Mouse (Mus musculus): ENCODE measurements around the gene Ltv1. TPM values are rescaled to one million over a fixed set of nuclear protein-coding genes. Genes with fewer than 3 reads are reported as not detected.
"Not testable (repeated sequence)": the region's sequence is repeated elsewhere in the genome, so short reads cannot be mapped to it uniquely, and the experiment has no call there.

The Ltv1 gene
- total RNA-seq, 2 experiments from 2014 or later, result 18.5 to 23.1 TPM

DNA sequence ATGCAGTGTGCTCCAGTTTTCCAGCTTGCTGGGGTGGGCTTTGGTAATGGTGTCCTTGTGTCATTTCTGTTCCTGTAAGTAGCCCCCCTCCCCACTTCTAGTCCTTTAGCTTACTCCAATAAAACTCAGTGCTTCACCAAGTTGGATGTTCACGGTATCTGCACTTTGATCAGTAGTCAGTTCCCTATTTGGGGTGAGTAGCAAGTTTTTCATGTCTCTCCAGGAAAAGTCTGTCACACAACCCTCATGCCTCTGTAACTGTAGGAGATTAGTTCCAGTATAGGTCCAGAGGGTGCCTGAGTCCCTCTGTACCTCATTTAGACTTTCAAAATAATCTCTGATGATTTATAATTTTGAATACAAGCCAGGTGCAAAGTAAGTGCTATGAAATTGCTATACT, 6.3 kb upstream of the Ltv1 start:
- DNase-seq (ENCODE audit: low spot score in 2 of 2), result no peak
- intact Hi-C loops (cut with DNase I), result no loop called here

DNA sequence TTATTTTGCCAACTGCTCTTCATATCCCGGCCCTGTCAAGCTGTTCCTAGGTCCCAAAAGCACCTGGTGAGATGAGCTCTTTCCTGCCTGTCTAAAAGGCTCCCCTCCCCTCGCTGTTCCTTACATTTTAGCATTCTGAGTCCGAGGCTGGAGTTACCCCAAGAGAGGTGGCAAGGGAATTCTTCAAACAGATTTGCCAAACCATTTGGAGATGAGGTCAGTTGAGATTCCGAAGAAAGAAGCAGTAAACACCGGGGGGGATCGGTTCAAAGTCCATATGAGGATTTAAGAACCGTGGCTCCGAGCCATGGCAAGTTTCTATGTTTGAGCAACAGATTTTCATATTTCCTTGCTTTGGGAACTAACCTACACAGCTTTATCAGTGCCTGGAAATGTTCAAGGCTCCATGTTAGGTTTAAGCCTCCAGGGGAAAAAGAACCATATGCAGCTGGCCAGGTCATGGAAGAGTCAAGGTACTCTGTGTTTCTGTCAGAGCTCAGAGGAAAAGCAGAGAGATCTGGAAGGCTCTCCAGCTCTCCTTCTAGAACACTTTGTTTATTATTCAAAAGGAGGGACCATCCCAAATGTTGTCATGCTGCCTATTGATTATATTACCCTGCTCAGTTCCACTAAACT, 4.0 kb upstream of the Ltv1 start:
- intact Hi-C loops (cut with DNase I), result no loop called here
- no peak for DNase-seq (ENCODE audit: low spot score in 2 of 2)

DNA sequence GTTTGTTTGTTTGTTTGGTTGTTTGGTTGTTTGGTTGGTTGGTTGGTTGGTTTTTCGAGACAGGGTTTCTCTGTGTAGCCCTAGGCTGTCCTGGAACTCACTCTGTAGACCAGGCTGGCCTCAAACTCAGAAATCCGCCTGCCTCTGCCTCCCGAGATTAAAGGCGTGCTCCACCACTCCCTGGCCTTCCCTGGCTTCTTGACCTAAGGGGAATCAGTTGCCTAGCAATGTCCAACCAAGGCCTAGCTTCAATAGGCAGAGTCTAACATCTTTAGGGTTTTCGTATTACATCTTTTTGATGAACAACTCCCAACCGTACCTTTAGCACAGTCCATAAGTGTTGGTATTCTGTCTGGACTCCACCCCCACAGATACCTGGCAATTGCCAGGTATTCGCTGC, 528 bp upstream of the Ltv1 start:
- intact Hi-C loops (cut with DNase I); DNase-seq (ENCODE audit: low spot score in 2 of 2): not testable (repeated sequence)

DNA sequence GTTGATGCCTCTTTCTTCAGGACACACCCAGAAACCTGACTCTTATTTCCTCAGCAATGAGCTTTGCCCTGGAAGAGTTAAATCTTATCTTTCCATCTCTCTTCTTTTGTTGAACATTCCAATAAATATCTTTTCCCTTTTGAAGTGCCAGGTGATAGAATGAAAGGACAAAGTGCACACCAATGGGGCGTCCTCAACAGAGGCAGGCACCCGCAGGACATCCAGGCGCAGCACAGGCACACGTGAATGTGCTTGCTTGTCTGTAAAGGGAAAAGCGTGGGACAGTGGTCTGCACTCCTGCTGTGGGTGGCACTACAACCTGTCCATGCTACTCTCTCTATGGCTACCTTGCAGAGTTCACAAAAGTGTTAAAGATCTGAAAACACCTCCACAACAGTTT, 3.1 kb downstream of the Ltv1 start:
- intact Hi-C loops (cut with DNase I), result no loop called here
- DNase-seq (ENCODE audit: low spot score in 2 of 2), result no peak

DNA sequence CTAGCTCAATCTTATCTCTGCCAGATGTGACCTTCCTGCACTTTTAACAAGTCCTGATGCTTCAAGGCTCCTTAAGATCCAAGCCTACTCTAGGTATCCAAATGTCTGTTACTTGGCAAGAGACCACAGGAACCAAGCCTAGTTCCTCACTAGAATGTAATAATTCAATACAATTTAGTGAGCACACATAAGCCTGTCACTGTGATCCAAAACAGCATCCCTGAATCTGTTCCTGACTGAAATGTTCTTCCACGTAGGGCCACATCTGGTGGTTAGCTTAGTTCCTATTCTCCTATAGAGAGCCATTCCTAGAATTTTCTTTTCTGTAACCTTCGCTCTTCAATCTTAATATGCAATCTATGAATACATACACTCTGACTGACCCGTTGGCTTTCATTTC, 6.2 kb downstream of the Ltv1 start:
- DNase-seq (ENCODE audit: low spot score in 2 of 2), result no peak
- intact Hi-C loops (cut with DNase I), result no loop called here

DNA sequence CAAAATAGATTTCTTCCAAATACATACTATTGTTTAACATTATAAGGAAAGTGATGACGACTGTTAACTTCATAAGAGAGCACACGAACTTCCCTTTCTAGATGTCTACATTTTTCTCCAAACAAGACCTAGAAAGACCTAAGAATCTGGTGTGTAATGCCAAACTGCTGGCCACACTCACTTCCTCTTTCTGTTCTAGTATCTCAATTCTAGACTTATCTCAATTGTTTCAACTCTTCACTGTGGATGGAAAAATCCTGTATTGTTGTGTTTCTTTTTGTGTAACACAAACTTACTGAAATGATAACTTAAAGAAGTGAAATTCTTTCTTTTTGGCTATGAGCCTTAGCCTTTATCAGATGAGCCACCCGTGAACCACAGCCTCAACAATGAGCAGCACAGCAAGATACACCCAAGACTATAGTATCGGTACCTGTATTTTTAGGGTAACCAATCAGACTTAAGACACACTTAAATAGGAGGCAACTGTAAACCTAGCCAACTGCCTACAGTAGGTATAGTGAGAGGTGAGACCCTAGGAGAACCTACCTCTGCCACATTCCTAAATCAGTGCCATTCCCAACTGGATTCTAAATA, 8.7 kb downstream of the Ltv1 start:
- intact Hi-C loops (cut with DNase I), result no loop called here
- no peak for DNase-seq (ENCODE audit: low spot score in 2 of 2)

DNA sequence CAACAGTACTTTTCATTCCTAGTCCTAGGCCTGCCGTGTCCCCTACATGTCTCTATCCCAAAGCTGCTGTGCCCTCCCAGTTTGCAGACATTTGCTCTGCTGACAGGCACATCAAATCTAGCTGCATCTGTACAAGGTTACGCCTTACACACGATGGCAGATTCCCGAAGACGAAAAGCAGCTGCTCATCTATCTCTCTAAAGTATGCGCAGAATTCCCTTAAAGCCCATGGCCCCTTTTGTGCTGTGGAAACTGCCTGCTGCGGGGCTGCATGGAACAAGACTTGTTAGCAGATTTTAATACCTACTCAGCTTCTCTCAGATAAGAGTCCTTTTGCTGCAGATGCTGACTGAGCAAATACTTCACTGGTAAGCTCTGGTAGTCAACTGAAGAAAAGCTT, 12.8 kb downstream of the Ltv1 start:
- no peak for DNase-seq (ENCODE audit: low spot score in 2 of 2)
- intact Hi-C loops (cut with DNase I), result no loop called here

DNA sequence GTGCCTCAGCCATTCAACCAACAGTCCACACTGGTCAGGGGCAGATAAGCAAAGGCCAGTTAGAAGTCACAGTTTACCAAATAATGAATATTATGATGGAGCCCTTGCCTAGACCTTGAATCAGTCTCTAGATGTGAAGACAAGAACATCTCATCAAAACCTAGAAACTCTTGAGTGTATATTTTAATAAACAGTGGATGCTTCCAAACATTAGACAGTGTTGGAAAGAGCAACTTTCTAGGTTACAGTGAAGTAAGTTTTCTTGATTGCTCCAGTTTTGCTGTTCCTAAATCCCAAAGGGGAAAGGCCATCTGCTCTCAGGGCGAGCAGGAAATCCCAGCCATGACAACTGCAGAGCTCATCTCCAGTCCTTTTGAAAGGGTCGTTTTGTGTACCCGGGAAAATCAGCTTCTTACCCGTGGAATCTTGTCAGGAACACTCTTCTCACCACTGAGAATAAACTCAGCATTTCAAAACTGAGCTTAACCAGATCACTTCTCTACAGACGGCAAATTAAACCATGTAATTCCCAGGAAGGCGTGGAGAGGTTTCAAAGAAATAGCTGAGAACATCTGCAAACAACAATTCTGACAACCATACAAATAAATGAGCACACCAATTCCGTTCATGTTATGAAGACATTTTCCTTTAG, 14.9 kb downstream of the Ltv1 start, which contains the start of gene Zc2hc1b:
Gene Zc2hc1b (minus strand): TSS at position 51 of the 652 bp plus-strand sequence.
- intact Hi-C loops (cut with DNase I), result no loop called here
- no peak for DNase-seq (ENCODE audit: low spot score in 2 of 2)

DNA sequence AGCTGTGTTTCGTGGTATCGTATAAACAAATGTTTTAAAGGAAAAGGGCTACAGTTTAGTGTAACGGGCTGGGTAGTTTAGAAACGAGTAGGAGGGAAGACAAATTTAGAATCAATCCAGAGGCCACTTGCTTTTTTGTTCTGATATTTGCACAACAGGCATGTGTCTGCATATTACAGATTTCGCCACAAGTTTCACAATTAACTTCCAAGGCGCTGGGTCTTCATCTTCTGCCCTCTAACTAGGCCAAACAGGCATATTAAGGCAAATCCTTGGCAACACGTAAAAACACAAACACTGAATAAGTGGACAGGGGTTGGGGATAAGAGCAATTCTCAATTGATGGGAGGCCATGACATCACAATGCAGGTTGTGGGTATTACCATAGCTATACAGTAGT, 17.1 kb downstream of the Ltv1 start:
- intact Hi-C loops (cut with DNase I), result no loop called here

DNA sequence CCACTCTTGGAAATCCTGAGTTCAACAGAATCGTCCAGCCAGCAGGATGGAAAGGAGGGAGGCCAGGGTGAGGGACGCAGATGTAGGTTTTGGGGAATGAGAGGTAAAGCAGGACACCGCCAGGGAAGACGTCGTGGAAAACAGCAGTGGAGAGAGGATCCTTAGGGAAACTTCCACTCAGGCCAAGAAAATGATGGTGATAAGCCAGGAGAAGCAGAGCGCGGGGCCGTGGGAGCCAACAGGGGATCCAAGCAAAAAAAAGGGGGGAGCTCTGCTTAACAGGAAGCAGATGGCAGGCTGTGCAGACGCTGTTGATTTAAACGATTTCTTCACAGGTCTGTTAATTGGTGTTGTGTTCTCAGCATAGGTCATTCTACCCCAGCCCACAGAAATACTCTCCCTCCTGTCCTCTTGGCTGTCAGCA, 20.2 kb downstream of the Ltv1 start:
- intact Hi-C loops (cut with DNase I), result no loop called here
- DNase-seq (ENCODE audit: low spot score in 2 of 2), result no peak

More for the DNA sequence above, 17.1 kb downstream of the Ltv1 start:
- DNase-seq (ENCODE audit: low spot score in 2 of 2), result no peak

DNA sequence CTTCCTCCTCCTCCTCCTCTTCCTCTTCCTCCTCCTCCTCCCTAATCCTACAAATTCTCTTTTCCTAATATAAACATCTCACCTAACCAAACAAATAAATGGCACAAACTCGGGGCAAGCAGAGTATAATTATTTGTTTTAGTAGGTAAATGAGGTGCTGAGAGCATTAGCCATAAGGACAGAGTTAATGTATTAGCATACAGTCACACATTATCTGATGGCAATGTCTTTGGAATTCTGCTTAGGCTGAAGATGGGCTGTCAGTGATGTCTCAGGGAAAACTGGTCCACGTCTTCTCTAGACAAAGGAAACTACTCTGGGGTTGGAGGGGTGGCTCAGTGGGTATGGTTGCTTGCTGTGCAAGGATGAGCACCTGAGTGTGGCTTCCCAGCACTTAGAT, 21.5 kb downstream of the Ltv1 start:
- intact Hi-C loops (cut with DNase I), result no loop called here
- no peak for DNase-seq (ENCODE audit: low spot score in 2 of 2)

DNA sequence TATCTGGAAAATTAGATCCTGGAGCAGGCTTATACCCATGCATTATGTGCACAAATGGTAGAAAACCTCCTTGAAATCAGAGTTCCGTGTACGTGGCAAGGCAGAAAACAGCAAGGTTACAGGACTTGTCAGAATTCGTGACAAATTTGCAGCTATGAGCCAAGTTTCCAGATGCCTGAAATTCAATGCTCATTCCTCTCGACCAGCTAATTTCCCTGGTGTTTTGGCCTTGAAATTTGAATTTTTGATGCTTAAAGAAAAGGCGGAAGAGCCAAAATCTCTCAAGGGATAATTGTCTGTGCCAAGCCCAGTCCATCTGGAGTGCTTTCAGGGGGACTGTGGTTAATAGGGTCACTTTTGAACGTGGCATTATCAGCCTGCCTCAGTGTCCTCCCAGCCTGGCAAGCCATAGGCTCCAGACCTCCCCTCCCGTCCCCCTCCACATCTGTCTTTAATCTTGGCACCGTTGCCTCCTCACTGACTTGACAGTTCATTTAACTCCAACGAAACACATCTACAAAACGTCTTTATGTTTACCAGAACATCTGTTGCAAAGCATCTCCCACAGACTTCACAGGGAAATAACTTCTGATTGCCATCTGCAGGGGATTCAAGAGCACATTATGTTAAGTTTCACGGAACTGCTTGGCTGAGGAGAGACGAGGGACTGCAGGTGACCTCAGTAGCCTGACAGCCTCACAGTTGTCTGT, 22.1 kb downstream of the Ltv1 start:
- intact Hi-C loops (cut with DNase I), result no loop called here
- DNase-seq (ENCODE audit: low spot score in 2 of 2), result no peak

DNA sequence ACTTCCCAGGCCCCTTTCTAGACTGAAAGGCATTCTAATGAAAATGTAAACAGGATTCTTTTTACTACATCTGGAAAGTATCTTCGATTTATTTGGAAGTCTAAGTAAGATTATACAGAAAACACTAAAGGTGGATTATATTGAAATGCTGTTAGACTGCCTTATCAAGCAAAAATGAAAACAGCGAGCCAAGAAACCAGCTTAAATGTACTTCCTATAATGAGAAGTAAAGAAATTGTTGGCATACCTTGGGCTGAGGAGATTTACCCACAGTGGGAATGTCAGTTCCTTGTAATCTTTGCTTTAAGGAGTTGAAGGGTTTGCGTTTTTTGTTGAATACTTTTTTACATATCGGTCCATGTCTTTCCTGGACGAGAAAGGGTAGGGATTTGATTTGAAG, 24.5 kb downstream of the Ltv1 start:
- no peak for DNase-seq (ENCODE audit: low spot score in 2 of 2)
- intact Hi-C loops (cut with DNase I), result no loop called here

DNA sequence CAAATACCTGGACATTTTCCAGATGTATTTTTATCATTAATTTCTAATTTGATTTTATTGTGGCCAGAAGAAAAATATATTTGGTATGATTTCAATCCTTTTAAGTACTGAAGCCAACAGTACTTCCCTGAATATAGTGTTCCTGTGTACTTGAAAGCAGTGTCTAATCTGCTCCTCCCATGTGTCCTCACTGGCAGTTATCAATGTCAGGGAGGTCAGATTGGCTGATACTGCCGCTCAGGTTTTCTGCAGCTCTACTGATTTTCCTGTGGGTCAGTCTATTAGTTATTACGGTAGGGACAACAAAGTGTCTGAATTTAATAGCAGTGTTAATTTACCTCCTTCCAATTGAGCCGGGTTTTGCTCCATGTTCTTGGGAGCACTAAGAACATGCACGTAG, 30.9 kb downstream of the Ltv1 start:
- DNase-seq (ENCODE audit: low spot score in 2 of 2), result no peak
- intact Hi-C loops (cut with DNase I), result no loop called here

DNA sequence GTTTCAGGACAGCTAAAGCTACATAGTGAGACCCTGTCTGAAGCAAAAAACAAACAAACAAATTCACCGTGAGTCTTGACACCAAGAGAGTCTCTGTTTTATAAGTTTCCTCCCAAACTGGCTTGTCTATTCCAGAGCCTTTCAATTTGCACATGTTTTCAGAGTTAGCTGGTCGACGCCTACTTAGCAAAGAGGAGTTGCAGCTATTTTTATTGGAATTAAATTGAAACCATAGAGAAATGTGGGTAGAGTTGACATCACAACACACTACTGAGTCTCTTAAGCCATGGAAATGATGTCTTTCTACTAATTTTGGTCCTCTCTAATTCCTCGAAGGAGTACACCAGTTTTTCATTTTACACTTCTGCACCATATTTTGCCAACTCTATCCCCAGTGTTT, 32.1 kb downstream of the Ltv1 start:
- intact Hi-C loops (cut with DNase I), result no loop called here

DNA sequence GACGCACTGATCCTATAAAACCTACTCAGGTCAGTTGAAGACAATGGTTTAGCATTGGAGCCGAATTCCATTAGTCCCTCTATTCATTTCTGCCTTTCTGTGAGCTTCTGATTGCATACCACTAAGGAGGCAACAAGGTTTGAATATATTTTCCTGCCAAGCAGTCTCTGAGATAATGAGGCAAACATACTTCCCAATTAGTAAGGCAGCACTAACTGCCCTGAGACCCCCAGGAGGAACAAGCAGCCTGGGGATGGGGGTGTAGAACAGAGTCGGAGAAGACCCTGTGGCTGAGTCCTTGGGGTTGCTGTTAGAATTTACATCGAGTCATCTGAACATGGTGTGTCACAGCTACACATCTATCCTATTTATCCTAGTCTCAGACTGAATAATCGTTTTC, 37.6 kb downstream of the Ltv1 start:
- intact Hi-C loops (cut with DNase I), result no loop called here
- DNase-seq (ENCODE audit: low spot score in 2 of 2), result no peak

More for the DNA sequence above, 32.1 kb downstream of the Ltv1 start:
- peak in 1 of 2 experiments; percentile 59 for DNase-seq (ENCODE audit: low spot score in 2 of 2)

DNA sequence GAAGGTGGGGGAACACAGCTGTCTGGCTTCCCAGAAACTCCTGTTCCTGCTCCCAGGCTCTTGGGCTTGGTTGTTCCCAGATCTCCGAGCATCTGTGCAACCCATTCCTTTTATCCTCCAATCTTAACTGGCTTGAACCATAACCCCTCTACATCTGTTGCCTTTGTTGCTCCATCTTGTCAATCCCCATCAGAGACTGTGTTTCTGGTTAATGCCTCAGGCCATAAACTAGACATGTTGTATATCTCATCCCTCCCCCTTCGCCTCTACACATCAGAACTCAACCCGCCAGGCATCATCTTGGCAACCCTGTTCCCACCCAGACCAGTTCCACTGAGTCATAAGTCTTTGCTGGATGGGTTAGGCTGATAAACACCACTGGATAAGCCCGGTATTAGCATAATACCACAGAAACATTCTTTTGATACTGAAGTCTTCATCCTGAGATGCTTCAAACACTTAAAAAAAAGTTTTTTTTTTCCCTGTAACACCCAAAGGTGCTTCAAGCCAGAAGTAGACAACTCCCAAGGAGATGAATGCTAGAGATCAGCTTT, 40.1 kb downstream of the Ltv1 start:
- intact Hi-C loops (cut with DNase I), result no loop called here
- DNase-seq (ENCODE audit: low spot score in 2 of 2), result no peak

DNA sequence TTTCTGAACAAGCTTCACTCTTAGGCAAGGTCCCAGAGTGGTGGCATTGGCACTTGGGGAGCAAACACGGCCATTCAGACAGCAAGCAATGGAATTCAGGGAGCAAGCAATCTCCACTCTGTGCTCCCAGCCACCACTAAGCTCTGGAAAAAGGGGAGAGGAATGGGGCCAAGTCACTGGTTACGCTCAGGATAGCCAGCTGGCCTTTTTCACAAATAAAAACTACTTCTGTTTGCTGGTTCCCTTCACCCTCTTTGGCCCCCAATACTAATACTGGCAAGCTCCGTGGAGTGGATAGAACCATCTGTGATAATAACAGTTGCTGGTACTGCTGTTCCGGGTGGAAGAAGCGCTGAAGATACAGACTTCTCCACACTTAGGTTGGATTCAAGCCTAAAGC, 41.6 kb downstream of the Ltv1 start:
- peak in 1 of 2 experiments; percentile 38 for DNase-seq (ENCODE audit: low spot score in 2 of 2)
- intact Hi-C loops (cut with DNase I), result no loop called here

DNA sequence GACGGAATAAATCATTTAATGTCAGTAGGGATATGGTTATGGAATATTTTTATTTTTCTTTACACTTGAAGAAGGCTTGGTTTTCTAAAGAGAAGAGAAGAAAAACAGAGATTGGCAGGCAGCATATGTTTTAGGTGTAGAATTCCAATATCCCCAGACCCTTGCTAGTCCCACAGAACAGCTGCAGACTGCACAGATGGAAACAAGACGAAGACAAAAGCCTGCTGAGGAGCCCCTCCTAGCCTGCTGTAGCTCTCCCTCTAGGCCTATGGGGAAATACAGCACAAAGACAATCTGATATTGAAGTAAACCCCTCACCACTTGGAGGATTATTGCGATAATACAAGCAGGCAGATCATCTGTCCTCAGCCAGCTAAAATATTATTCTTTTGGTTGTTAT, 42.5 kb downstream of the Ltv1 start:
- DNase-seq (ENCODE audit: low spot score in 2 of 2), result no peak
- intact Hi-C loops (cut with DNase I), result no loop called here

DNA sequence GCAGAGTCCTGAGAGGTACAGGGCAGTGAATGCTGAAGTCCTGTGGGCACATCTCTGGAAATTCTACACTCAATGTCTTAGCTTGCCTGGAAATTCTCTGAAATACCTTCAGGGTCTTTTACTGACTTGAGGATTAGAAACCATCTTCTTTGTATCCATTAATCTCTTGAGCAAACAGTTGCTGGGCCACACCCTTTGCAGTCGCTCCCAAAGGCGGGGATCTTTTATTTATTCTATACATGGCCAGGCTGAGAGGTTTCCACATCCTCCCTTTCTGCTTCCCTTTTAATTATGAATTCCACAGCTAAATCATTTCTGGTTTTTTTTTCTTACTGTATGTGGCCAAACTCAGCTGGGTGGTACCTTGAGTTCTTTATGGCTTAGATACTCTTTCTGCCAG, 52.5 kb downstream of the Ltv1 start:
- intact Hi-C loops (cut with DNase I), result no loop called here
- DNase-seq (ENCODE audit: low spot score in 2 of 2), result no peak

Data from left cerebral cortex, postnatal 25 days (tissue).